Mouse (Mus musculus): Measurements from ENCODE around the gene Adamts2.
A peak's percentile ranks its signal among the peaks of the same experiment; 100 is the strongest.

Gene Adamts2

GRCm38 (mm10) chr11:50673525-50674250 lies 71.8 kb downstream of the Adamts2 start:
- DNase-seq: peak; percentile 50

- DNase-seq: peak; percentile 21
These were observed 72.5 kb downstream of the Adamts2 start for GRCm38 (mm10) chr11:50674390-50674789.

- DNase-seq: no peak
These were observed 76.8 kb downstream of the Adamts2 start for GRCm38 (mm10) chr11:50678650-50679049.

GRCm38 (mm10) chr11:50681940-50682339 lies 80.1 kb downstream of the Adamts2 start:
- DNase-seq: no peak

GRCm38 (mm10) chr11:50683821-50684220 lies 81.9 kb downstream of the Adamts2 start:
- DNase-seq: no peak

- no peak for DNase-seq
These were observed 86.7 kb downstream of the Adamts2 start for GRCm38 (mm10) chr11:50688584-50688983.

GRCm38 (mm10) chr11:50689672-50690071 lies 87.8 kb downstream of the Adamts2 start:
- no peak for DNase-seq

- no peak for DNase-seq
These were observed 98.1 kb downstream of the Adamts2 start for GRCm38 (mm10) chr11:50699971-50700370.

- no peak for DNase-seq
These were observed 98.6 kb downstream of the Adamts2 start for GRCm38 (mm10) chr11:50700496-50700895.

GRCm38 (mm10) chr11:50703397-50703796 lies 101.5 kb downstream of the Adamts2 start:
- DNase-seq: no peak

- no peak for DNase-seq
These were observed 102.6 kb downstream of the Adamts2 start for GRCm38 (mm10) chr11:50704511-50704910.

GRCm38 (mm10) chr11:50707259-50707658 lies 105.4 kb downstream of the Adamts2 start:
- no peak for DNase-seq

- no peak for DNase-seq
These were observed 111.8 kb downstream of the Adamts2 start for GRCm38 (mm10) chr11:50713610-50714202.

GRCm38 (mm10) chr11:50715091-50715490 lies 113.2 kb downstream of the Adamts2 start:
- DNase-seq: no peak

- no peak for DNase-seq
These were observed 115.6 kb downstream of the Adamts2 start for GRCm38 (mm10) chr11:50717381-50717897.

GRCm38 (mm10) chr11:50718862-50719261 lies 117.0 kb downstream of the Adamts2 start:
- DNase-seq: no peak

- DNase-seq: no peak
These were observed 118.5 kb downstream of the Adamts2 start for GRCm38 (mm10) chr11:50720421-50720820.

GRCm38 (mm10) chr11:50720856-50721550 lies 119.1 kb downstream of the Adamts2 start:
- DNase-seq: no peak

GRCm38 (mm10) chr11:50725595-50725994 lies 123.7 kb downstream of the Adamts2 start:
- no peak for DNase-seq

GRCm38 (mm10) chr11:50726035-50726434 lies 124.2 kb downstream of the Adamts2 start:
- DNase-seq: no peak

- DNase-seq: no peak
These were observed 131.3 kb downstream of the Adamts2 start for GRCm38 (mm10) chr11:50733146-50733545.

GRCm38 (mm10) chr11:50734129-50734528 lies 132.2 kb downstream of the Adamts2 start:
- DNase-seq: no peak

GRCm38 (mm10) chr11:50736548-50736947 lies 134.7 kb downstream of the Adamts2 start:
- no peak for DNase-seq

- no peak for DNase-seq
These were observed 136.6 kb downstream of the Adamts2 start for GRCm38 (mm10) chr11:50738436-50738835.
